Mouse (Mus musculus) heart, adult 2 months (tissue): ENCODE data around the gene Car4. TPM values are rescaled to one million over a fixed set of nuclear protein-coding genes. Genes with fewer than 3 reads are reported as not detected.
A peak's percentile ranks its signal among the peaks of the same experiment; 100 is the strongest.

Experiments used
- DNase-seq, 2 experiments: peaks; one replicate each; pipeline ENCODE4 v3.0.0; 2021
- H3K27ac ChIP-seq: fragments of 200-600 bp; 2 replicates; pipeline ENCODE4 v1.8.1; 2022
- H3K27me3 ChIP-seq: fragments of 200-500 bp; 2 replicates; pipeline ENCODE4 v1.6.1; 2012; ENCODE audit warnings: mild to moderate bottlenecking, low read length, inconsistent platforms, mixed read lengths; ENCODE audit not compliant: control insufficient read depth, insufficient read depth
- H3K36me3 ChIP-seq: fragments of 200-500 bp; 2 replicates; pipeline ENCODE4 v1.6.1; 2012; ENCODE audit warnings: low read length, inconsistent platforms; ENCODE audit not compliant: control insufficient read depth, insufficient read depth
- H3K4me1 ChIP-seq: fragments of 200-500 bp; 2 replicates; pipeline ENCODE4 v1.6.1; 2011; ENCODE audit warnings: low read length; ENCODE audit not compliant: control insufficient read depth, insufficient read depth
- H3K4me3 ChIP-seq: fragments of 200-600 bp; 2 replicates; pipeline ENCODE4 v1.8.1; 2022
- H3K79me2 ChIP-seq: fragments of 200-500 bp; replicated peaks from 2 replicates; pipeline ENCODE4 v1.6.1; 2012; ENCODE audit warnings: mild to moderate bottlenecking, inconsistent platforms, low read length, moderate library complexity, mixed read lengths; ENCODE audit not compliant: control insufficient read depth, insufficient read depth
- H3K9ac ChIP-seq: fragments of 200-500 bp; 2 replicates; pipeline ENCODE4 v1.6.1; 2012; ENCODE audit warnings: low read depth, mild to moderate bottlenecking, control low read depth, inconsistent platforms, low read length, mixed read lengths
- CTCF ChIP-seq: fragments of 200-600 bp; IDR thresholded peaks from 2 replicates; pipeline ENCODE4 v1.8.1; 2022; ENCODE audit warnings: antibody characterized with exemption, mild to moderate bottlenecking, moderate library complexity
- EP300 ChIP-seq: fragments of 200-500 bp; IDR thresholded peaks from 2 replicates; pipeline ENCODE4 v1.6.1; 2011; ENCODE audit warnings: low read depth, low read length, control low read depth; ENCODE audit not compliant: insufficient read depth
- POLR2A ChIP-seq: fragments of 200-500 bp; IDR thresholded peaks from 2 replicates; pipeline ENCODE4 v1.6.1; 2011; ENCODE audit warnings: mild to moderate bottlenecking, low read depth, low read length, control low read depth; ENCODE audit not compliant: insufficient read depth
- WGBS: fragments of 180-500 bp; shearing (Covaris S2); methylation state at CpG from one replicate; pipeline ENCODE4 v1.1.7; 2018; 5-methylcytosine and 5-hydroxymethylcytosine counted together
- intact Hi-C: fragments of 180-260 bp; cut with DNase I; formaldehyde crosslinking; loops from one replicate; pipeline ENCODE4 v1.15.1; 2025
- polyA plus RNA-seq: library from polyadenylated mRNA; depleted of rRNA; stranded (reverse); fragments of >200 nt; gene quantifications from 2 replicates; pipeline ENCODE4 v1.2.3, GENCODE M21; 2012
- total RNA-seq, 2 experiments: library from RNA; stranded (reverse); gene quantifications; 2 replicates each; pipeline ENCODE4 v1.2.3; 2021

The Car4 gene
- total and polyA plus RNA-seq, 3 experiments, result 23.0 to 40.9 (median 29.3) TPM

DNA sequence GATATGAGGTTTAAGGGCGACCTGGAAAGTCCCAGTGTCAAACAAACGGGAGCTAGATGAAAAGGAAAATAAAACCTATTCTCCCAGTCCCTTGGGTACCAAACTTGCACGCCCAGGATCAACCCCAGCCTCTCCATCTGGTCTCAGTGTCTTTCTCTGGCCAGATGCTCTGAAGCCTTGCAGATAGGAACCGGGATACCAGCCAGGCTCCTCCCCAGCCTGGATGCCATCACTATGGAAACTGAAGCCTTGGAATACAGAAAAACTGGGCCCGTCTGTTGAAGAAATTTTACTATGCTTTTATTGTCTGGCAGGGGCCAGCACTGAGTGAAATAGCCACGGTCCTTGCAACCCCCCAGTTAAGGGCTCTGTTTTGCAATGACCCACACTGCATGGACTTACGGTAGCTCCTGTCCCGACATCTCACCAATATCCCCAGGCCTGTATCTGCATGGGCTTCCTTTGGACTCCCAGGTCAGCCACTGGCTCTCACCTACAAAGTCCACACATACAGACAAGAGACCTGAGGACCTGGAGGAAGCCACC, 18.0 kb upstream of the Car4 start:
- H3K79me2 ChIP-seq, result no peaks in the 10 kb centered on the region
- DNase-seq, result peak; percentile 26 to 33
- H3K9ac ChIP-seq, result no peak overlapping the region
- TF ChIP-seq POLR2A (no peak), EP300 (no peak)
- WGBS, result 42% methylated on average over 8 of the region's 8 CpGs
- H3K27ac ChIP-seq, result no peak overlapping the region
- H3K27me3 ChIP-seq, result no peaks in the 10 kb centered on the region
- H3K36me3 ChIP-seq, result no peaks in the 10 kb centered on the region
- intact Hi-C loops, result no loop called here
- no peak overlapping the region for H3K4me3 ChIP-seq
- H3K4me1 ChIP-seq, result no peaks in the 10 kb centered on the region

- H3K4me3 ChIP-seq, result no peak overlapping the region
- H3K27ac ChIP-seq, result no peak overlapping the region
- no peak for DNase-seq
- intact Hi-C loops, result no loop called here
- no peaks in the 10 kb centered on the region for H3K36me3 ChIP-seq
- no peak overlapping the region for H3K9ac ChIP-seq
- WGBS, result 64% methylated on average over 10 of the region's 10 CpGs
- TF ChIP-seq EP300, result no peak
- TF ChIP-seq CTCF, result no peak
- TF ChIP-seq POLR2A, result no peak
- H3K4me1 ChIP-seq, result no peaks in the 10 kb centered on the region
- H3K27me3 ChIP-seq, result no peaks in the 10 kb centered on the region
- H3K79me2 ChIP-seq, result no peaks in the 10 kb centered on the region
These were observed 17.4 kb upstream of the Car4 start for GRCm38 (mm10) chr11:84940140-84940539.

- no peak overlapping the region for H3K4me3 ChIP-seq
- H3K4me1 ChIP-seq, result no peaks in the 10 kb centered on the region
- no peaks in the 10 kb centered on the region for H3K79me2 ChIP-seq
- no peaks in the 10 kb centered on the region for H3K36me3 ChIP-seq
- H3K27ac ChIP-seq, result no peak overlapping the region
- H3K9ac ChIP-seq, result no peak overlapping the region
- under 1% methylated on average over 15 of the region's 15 CpGs for WGBS
- intact Hi-C loops, result no loop called here
- TF ChIP-seq EP300 (no peak), CTCF (peak; percentile 38), POLR2A (no peak)
- H3K27me3 ChIP-seq, result peaks cover 3% of the 10 kb centered on the region; the same call in 1 of the 2 replicates
- peak; percentile 21 to 56 for DNase-seq
These were observed 13.6 kb upstream of the Car4 start for GRCm38 (mm10) chr11:84943948-84944347.

DNA sequence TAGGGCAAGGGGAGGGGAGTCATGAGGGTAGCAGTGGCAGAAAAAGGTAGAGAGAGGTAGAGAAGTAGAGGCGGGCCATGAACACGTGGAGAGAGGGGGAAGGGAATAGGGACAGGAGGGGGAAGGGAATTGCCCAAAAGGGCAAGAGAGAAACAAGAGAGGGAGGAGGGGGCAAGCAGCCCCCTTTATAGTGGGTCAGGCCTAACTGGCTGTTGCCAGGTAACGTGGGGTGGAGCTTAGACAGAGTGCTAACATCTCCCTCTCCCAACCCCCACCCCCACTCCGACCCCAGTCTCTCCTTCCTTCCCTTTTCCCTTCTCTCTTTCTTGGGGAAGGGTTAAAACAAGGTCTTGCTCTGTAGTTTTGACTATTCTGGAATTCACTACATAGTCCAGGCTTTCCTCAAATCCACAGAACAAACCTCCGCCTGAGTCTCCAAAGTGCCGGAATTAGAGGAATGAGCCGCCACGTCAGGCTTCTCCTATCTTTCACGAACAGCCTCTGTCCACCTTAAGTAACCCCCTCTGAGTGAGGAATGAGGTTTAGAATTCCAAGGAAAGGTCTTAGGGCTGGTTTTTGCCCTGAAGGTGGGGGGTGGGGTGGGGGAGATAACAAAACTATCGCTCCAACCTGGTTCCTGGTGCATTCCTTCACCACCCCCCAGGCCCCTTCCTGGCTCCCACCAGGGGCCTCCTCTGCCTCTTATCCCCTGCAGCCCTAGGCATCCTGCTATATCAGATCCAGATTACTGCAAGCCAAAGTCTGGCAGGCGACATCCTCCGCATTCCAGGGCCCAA, 12.7 kb upstream of the Car4 start:
- TF ChIP-seq POLR2A (no peak), EP300 (no peak), CTCF (no peak)
- WGBS, result 6% methylated on average over 12 of the region's 12 CpGs

GRCm38 (mm10) chr11:84945841-84946240, 11.7 kb upstream of the Car4 start:
- H3K79me2 ChIP-seq, result no peaks in the 10 kb centered on the region
- H3K36me3 ChIP-seq, result no peaks in the 10 kb centered on the region
- H3K27ac ChIP-seq, result no peak overlapping the region
- H3K4me1 ChIP-seq, result no peaks in the 10 kb centered on the region
- H3K9ac ChIP-seq, result no peak overlapping the region
- no peak for DNase-seq
- H3K4me3 ChIP-seq, result no peak overlapping the region
- TF ChIP-seq EP300 (no peak), POLR2A (no peak), CTCF (no peak)
- intact Hi-C loops, result no loop called here
- H3K27me3 ChIP-seq, result peaks cover 3% of the 10 kb centered on the region; the same call in 1 of the 2 replicates
- 50% methylated on average over 3 of the region's 3 CpGs for WGBS

More for the DNA sequence above, 12.7 kb upstream of the Car4 start:
- no peak overlapping the region for H3K27ac ChIP-seq
- intact Hi-C loops, result no loop called here
- DNase-seq, result no peak
- no peak overlapping the region for H3K9ac ChIP-seq
- no peak overlapping the region for H3K4me3 ChIP-seq
- H3K36me3 ChIP-seq, result no peaks in the 10 kb centered on the region
- peaks cover 3% of the 10 kb centered on the region; the same call in 1 of the 2 replicates for H3K27me3 ChIP-seq
- H3K79me2 ChIP-seq, result no peaks in the 10 kb centered on the region
- no peaks in the 10 kb centered on the region for H3K4me1 ChIP-seq

GRCm38 (mm10) chr11:84947206-84947605, 10.4 kb upstream of the Car4 start:
- H3K27ac ChIP-seq, result no peak overlapping the region
- no peak for DNase-seq
- H3K79me2 ChIP-seq, result no peaks in the 10 kb centered on the region
- TF ChIP-seq CTCF (no peak), EP300 (no peak)
- H3K9ac ChIP-seq, result no peak overlapping the region
- intact Hi-C loops, result no loop called here
- H3K27me3 ChIP-seq, result peaks cover 3% of the 10 kb centered on the region; the same call in 1 of the 2 replicates
- no peaks in the 10 kb centered on the region for H3K4me1 ChIP-seq
- 73% methylated on average over 6 of the region's 6 CpGs for WGBS
- no peaks in the 10 kb centered on the region for H3K36me3 ChIP-seq
- H3K4me3 ChIP-seq, result no peak overlapping the region
